Mouse (Mus musculus) embryo, embryonic 11 days (tissue): ENCODE data around the gene Zfp771.

ENCODE experiments used
- DNase-seq: peaks from one replicate; pipeline ENCODE4 v3.0.0-alpha.2; 2015

The Zfp771 gene

GRCm38 (mm10) chr7:127255008-127255407, 10.9 kb downstream of the Zfp771 start:
- DNase-seq: no peak

DNA sequence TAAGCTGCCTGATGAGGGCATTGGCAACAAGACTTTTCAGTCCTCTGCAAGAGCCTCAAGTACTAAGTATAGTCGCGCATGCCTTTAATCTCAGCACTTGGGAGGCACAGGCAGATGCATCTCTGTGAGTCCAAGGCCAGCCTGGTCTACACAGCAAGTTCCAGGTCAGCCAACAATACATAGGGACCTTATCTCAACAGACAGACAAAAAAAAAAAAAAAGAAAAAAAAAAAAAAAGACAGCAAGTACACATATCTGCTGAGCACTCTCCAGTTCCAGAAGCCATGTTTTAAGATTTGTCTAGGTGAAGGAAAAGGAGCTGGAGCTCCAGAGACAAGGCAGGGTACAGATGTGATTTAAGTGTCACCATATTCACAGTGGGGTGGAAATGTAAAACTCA, 11.9 kb downstream of the Zfp771 start:
- DNase-seq: no peak

DNA sequence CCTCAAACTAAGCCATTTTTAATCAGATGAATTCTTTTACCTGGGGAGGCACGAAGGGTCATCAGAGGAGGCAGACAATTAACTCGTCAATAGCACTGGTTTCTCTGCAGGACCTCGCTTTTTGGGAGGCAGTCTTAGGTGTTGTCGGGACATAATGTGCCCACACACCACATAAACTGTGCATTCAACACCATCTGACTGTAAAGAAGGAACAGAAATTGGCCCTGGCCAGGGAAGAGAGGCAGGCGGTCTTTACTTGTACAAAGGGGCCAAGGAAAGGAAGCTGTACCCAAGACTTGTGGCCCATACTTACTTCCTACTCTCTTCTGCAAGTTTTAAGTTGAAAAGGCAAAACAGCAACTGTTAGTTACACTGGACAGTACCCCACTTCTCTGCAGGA, 12.4 kb downstream of the Zfp771 start:
- no peak for DNase-seq

GRCm38 (mm10) chr7:127259186-127259905, 15.3 kb downstream of the Zfp771 start:
- no peak for DNase-seq

DNA sequence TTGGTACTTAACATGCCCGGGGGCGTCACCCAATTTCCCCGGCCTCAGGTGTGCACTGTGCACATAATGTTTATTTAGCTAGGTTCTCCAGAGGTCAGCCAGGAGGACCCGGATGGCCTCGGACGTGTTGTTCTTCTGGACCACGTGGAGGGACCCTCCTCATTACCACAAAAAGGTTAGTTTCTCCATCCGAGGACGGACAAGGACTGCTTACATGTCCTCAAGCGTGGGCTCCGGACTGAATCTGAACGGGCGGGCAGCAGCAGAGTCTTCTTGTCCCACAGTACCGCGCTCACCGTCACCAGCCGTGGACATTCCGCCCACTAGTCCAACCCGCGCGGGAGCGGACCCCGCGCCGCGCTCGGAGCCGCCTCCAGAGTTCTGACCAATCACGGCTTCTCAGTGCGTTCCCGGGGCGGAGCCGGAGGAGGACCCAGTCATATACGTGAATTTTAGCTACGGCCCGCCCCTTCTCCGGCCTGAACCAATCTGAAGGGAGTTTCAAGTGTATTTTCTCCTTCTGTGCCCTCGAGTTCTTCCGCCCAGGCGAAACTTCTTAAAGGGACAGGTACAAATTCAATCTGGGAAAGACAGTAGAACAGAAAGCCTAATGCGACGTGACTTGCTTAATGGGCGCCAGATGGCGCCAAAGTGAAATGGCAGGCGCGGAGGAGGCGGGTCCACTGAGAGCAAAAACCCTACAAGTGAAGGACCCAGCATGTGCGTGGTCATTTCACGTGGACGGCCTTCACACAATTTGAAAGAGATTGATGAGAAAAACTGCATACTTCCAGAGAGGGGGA, 16.4 kb downstream of the Zfp771 start, which contains the start of gene Dctpp1:
Dctpp1 (minus strand) TSS at position 401 of the 803 bp plus-strand sequence.
- peak; percentile 98 for DNase-seq

DNA sequence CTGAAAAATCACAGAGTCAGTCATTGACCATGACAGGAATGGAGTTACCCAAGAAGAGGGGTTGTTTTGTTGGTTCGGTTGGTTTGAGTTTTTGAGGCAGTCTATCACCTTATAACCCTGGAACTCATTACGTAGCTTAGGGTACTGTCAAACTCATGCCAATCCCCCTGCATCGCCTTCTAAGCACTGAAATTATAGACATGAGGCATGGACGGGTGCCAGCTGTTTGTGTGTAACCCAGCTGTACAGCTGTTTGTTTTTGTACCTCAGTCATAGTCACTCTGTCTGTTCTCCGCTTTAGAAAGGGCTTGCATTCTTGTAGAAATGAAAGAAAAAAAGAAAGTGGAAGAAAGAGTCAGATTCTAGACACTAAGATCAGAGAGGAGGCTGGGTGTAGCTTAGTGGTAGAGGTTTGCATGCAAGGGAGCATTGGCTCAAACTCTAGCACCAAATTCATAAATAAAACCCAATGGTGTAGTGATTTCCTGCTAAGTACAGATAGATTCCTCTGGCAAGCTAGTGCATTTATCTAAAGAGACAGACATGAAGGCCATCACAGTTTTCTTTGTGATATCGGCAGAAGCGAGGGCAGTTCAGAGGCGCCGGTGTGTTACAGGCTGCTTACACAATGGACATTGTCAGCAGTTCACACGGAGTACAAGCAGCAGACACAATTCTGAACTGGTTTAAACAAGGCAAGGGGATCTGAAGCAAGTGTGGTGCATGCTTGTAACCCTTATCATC, 18.3 kb downstream of the Zfp771 start:
- DNase-seq: no peak

DNA sequence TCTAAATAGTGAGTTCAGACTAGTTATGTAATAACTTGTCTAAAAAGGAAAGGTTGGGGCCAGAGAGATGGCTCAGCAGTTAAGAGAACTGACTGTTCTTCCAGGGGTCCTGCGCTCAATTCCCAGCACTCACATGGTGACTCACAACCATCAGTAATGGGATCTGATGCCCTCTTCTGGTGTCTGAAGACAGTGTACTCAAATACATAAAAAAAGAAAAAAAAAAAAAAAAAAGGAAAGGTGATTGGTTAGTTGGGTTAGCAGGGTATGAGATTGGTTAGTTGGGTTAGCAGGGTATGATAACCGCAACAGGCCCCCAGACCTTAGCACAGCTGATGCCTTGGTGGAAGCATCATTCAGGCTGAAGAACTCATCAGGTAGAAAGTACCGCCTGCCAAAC, 19.5 kb downstream of the Zfp771 start:
- no peak for DNase-seq

- no peak for DNase-seq
Observed at GRCm38 (mm10) chr7:127270256-127270655, 26.2 kb downstream of the Zfp771 start.

GRCm38 (mm10) chr7:127270666-127271065, 26.6 kb downstream of the Zfp771 start:
- no peak for DNase-seq

DNA sequence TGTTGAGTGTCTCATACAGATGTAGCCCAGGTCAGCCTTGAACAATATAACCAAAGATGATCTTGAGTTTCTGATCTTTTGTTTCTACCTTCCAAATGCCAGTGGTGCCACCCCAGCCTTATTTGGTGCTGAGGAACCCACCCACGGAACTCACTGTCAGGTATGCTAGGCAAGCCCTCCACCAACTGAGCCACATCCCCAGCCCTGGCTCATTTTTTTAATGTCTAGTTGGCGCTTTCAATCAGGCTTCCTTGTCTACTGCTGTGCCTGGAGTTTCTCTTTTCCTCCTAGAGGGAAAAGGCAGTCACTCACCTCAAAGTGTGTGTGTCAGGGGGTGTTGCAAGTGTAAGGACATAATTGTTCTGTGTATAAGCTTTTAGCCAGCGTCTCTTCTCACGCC, 27.0 kb downstream of the Zfp771 start:
- no peak for DNase-seq

GRCm38 (mm10) chr7:127272566-127272965, 28.5 kb downstream of the Zfp771 start:
- DNase-seq: no peak

DNA sequence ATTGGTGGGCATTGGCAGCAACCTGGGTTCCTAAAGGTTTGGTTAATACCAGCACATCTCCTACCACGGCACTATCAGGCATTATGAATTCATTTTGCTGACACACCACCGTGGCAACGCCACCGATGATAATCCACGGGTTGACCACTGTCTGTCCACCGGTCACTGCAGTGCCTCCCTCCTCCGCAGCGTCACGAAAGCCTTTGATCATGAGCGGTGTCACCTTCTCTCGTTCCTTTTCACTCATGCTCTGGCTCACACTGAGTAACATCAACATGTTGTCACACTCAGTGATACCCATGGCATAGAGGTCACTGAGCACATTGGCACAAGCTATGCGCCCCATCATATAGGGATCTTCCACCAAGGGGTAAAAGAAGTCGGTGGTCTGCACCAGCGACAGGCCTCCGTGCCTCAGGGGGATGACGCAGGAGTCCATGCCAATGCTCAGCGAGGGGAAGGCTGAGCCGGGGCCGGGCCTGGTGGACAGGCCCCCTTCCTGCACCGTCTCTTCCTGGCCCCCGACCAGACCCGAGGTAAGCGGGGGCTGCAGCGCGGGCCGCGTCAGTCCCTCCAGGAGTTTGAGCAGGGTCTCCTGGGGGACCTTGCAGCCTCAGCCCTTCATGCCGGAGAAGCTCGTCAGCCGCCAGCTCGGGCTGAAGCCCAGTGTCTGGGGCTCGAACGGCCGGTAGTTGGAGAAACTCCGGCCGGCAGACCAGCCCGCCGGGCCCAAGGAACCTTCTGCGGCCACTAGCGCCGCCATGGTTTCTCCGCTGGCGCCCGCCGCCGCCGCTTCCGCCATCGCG, 29.2 kb downstream of the Zfp771 start:
- DNase-seq: peak; percentile 59

- peak; percentile 93 for DNase-seq
Observed at GRCm38 (mm10) chr7:127273925-127274789, 30.1 kb downstream of the Zfp771 start, which contains the start of gene Sephs2. TSS of gene Sephs2 (minus strand) at chr7:127274055.

GRCm38 (mm10) chr7:127276519-127276961, 32.5 kb downstream of the Zfp771 start:
- DNase-seq: no peak

DNA sequence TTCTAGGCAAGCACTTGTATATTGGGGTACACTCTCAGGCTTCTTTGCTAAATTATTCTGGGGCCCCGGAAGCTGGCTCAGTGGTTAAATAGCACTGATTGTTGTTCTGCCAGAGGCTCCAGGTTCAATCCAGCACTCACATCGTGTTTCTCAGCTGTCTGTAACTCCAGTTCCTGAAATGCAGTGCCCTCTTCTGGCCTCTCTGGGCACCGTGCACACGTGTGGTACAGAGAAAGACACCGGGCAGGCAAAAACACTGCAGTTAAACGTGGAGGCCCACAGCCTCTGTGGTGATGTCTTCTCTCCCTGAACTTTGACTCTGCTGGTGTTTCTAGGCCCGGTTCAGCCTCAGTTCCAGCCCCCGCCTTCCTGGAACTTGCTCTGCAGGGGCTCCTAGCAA, 34.2 kb downstream of the Zfp771 start:
- DNase-seq: peak; percentile 67

- DNase-seq: no peak
Observed at GRCm38 (mm10) chr7:127280092-127280491, 36.0 kb downstream of the Zfp771 start.

DNA sequence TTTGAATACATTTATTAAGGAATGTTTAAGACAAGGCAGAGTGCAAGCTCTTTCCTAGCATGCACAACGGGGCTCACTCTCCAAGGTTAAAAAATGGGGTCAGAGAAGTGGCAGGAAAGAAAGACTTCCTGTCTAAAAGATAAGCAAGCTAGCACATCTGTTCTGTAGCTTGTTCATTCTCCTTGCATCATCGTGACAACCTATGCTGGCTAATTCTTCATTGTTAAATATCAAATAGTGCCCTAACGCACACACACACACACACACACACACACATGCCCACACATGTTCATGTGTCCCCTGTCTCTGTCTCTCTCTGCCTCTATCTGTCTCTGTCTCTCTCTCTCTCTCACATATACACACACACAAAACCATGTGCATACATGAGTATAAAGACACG, 37.0 kb downstream of the Zfp771 start:
- no peak for DNase-seq

- no peak for DNase-seq
Observed at GRCm38 (mm10) chr7:127282190-127282589, 38.1 kb downstream of the Zfp771 start.

GRCm38 (mm10) chr7:127285154-127285553, 41.1 kb downstream of the Zfp771 start:
- no peak for DNase-seq

DNA sequence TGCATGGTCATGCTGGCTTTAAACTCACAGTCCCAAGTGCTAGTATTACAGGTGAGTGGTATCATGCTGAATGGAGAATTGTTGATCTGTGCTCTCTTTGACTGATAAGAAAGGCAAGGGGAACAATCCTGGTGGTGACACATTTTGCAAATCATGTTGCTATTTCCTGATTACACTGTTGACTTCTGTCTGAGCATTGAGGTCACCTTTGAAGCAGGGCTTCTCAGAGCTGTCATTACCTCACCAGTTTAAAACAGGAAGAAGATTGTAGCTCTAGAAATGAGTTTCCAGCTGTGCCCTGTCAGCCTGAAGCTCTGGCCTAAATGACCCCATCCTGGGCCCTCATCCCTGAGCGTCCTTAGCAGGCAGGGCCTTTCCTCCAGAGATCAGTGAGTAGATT, 43.9 kb downstream of the Zfp771 start:
- DNase-seq: no peak

DNA sequence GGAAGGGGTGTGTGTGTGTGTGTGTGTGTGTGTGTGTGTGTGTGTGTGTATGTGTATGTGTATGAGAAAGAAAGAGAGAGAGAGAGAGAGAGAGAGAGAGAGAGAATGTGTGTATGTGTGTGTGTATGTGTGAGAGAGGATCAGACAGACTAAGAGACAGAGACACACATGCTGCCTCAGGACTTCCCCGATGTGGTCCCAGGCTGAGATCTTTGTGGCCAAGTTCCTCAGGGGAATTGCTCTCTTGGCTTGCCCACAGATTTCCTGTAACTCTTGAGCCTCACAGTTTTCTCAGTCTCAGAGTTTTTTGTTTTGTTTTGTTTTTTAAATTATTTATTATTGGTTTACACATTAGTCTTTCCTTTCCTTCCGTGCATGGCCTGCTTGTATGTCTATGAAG, 45.2 kb downstream of the Zfp771 start:
- no peak for DNase-seq
